Mouse (Mus musculus): ENCODE measurements around the gene Recql. TPM values are rescaled to one million over a fixed set of nuclear protein-coding genes. Genes with fewer than 3 reads are reported as not detected.

The Recql gene
- total RNA-seq, 2 experiments from 2014 or later = 22.2 to 25.2 TPM

Other genes with a start within 250 kb of the Recql start
- gene Slco1a6, start 178.6 kb downstream of the Recql start, total RNA-seq (2021) = 1 to 10 TPM in 1 of 2 experiments, not detected in 1; 1.4 TPM
- gene Iapp, start 88.7 kb downstream of the Recql start, total RNA-seq (2021) = not detected
- under 1 TPM in 1 of 2 experiments, not detected in 1; 0.16 TPM for gene Slco1a5, start 64.1 kb downstream of the Recql start, total RNA-seq (2021)
- gene Pyroxd1, start 41.4 kb downstream of the Recql start, total RNA-seq (2021) = 10 to 100 TPM; 10.9 to 13.0 TPM
- gene Golt1b, start 134 bp upstream of the Recql start, total RNA-seq (2021) = 10 to 100 TPM; 26.7 to 27.5 TPM
- 1 to 10 TPM; 1.4 to 1.7 TPM for gene Spx, start 26.4 kb upstream of the Recql start, total RNA-seq (2021)
- under 1 TPM in 1 of 2 experiments, not detected in 1; 0.23 TPM for gene Gys2, start 86.0 kb upstream of the Recql start, total RNA-seq (2021)
- gene Ldhb, start 120.9 kb upstream of the Recql start, total RNA-seq (2021) = 100 to 1,000 TPM; 450 to 461 TPM
- gene Kcnj8, start 184.5 kb upstream of the Recql start, total RNA-seq (2021) = 1 to 10 TPM; 2.8 to 4.1 TPM

Data from layer of hippocampus, postnatal 14 days (tissue).